Mouse (Mus musculus) ES-E14 (cell line): Measurements from ENCODE around the gene Rad54l. TPM values are rescaled to one million over a fixed set of nuclear protein-coding genes. Genes with fewer than 3 reads are reported as not detected.

Experiments used
- DNase-seq: peaks from one replicate; pipeline ENCODE4 v3.0.0-alpha.2; 2013; ENCODE audit warnings: low read depth, low spot score
- H3K27ac ChIP-seq: 2 replicates; pipeline ENCODE4 v1.5.1; 2012; ENCODE audit warnings: low read depth, mild to moderate bottlenecking, low read length, moderate library complexity, mixed read lengths; ENCODE audit not compliant: poor library complexity, insufficient read depth, severe bottlenecking
- H3K36me3 ChIP-seq: 2 replicates; pipeline ENCODE4 v1.6.1; 2012; ENCODE audit warnings: mild to moderate bottlenecking, low read length, moderate library complexity, mixed read lengths; ENCODE audit not compliant: control insufficient read depth, poor library complexity, insufficient read depth, severe bottlenecking
- H3K4me1 ChIP-seq, 2 experiments: fragments of 150-350 bp in 1 of 2; sonication (generic) in 1 of 2; 2 replicates each; pipeline ENCODE4 v1.6.1; 2012; ENCODE audit warnings: low read length in 2 of 2, mild to moderate bottlenecking in 1 of 2, mixed read lengths in 1 of 2; ENCODE audit not compliant: control insufficient read depth in 2 of 2, insufficient read depth in 2 of 2, poor library complexity in 1 of 2
- H3K4me3 ChIP-seq, 2 experiments: fragments of 150-350 bp in 1 of 2; sonication (generic) in 1 of 2; 2 replicates each; pipeline ENCODE4 v1.5.1; 2012; ENCODE audit warnings: low read length in 2 of 2, low read depth in 1 of 2, mild to moderate bottlenecking in 1 of 2, mixed read lengths in 1 of 2; ENCODE audit not compliant: insufficient read depth in 1 of 2, poor library complexity in 1 of 2, severe bottlenecking in 1 of 2
- H3K9ac ChIP-seq: 2 replicates; pipeline ENCODE4 v1.6.1; 2012; ENCODE audit warnings: low read depth, mild to moderate bottlenecking, low read length, mixed read lengths; ENCODE audit not compliant: poor library complexity, insufficient read depth, severe bottlenecking
- H3K9me3 ChIP-seq: fragments of 150-350 bp; sonication (generic); 2 replicates; pipeline ENCODE4 v1.6.1; 2012; ENCODE audit warnings: low read depth, mild to moderate bottlenecking, low read length; ENCODE audit not compliant: control insufficient read depth, insufficient read depth
- CHD2 ChIP-seq: IDR thresholded peaks from 2 replicates; pipeline ENCODE4 v1.6.1; 2014; ENCODE audit warnings: mild to moderate bottlenecking, low read depth, low read length, inconsistent platforms
- HCFC1 ChIP-seq: IDR thresholded peaks from 2 replicates; pipeline ENCODE4 v1.6.1; 2012; ENCODE audit warnings: low read length, inconsistent platforms, borderline replicate concordance; ENCODE audit not compliant: insufficient read depth
- MAFK ChIP-seq: IDR thresholded peaks from 2 replicates; pipeline ENCODE4 v1.6.1; 2014; ENCODE audit warnings: mild to moderate bottlenecking, low read depth, low read length, inconsistent platforms; ENCODE audit not compliant: insufficient read depth
- ZC3H11A ChIP-seq: IDR thresholded peaks from 2 replicates; pipeline ENCODE4 v1.6.1; 2012; ENCODE audit warnings: low read depth, mild to moderate bottlenecking, inconsistent platforms, low read length, borderline replicate concordance
- ZNF384 ChIP-seq: IDR thresholded peaks from 2 replicates; pipeline ENCODE4 v1.6.1; 2012; ENCODE audit warnings: low read depth, low read length, inconsistent platforms
- in situ Hi-C, 2 experiments: fragments of 600-800 bp; cut with MboI; formaldehyde crosslinking; loops; one replicate each; pipeline ENCODE4 v1.15.1; 2025; ENCODE audit warnings: low sequenced_read_pairs in 2 of 2, inconsistent platforms in 1 of 2; ENCODE audit not compliant: unreplicated experiment in 2 of 2
- total RNA-seq: library from RNA; depleted of rRNA; stranded (reverse); fragments of 300-350 nt; gene quantifications from 2 replicates; pipeline ENCODE4 v1.2.3, GENCODE M21; 2012

Rad54l gene
- total RNA-seq, 1 experiment = 36.2 TPM

- TF ChIP-seq ZC3H11A = no peak
- peak overlapping the region; percentile 84 to 95; a peak in 2 of 4 replicates for H3K4me3 ChIP-seq
- H3K36me3 ChIP-seq = peaks cover 3% of the 10 kb centered on the region; the same call in 1 of the 2 replicates
- peaks cover 0 to 10% of the 10 kb centered on the region in 2 experiments; a peak in 3 of 4 replicates for H3K4me1 ChIP-seq
- in situ Hi-C loops = no loop called here
- H3K9me3 ChIP-seq = no peaks in the 10 kb centered on the region
- H3K27ac ChIP-seq = no peak overlapping the region
- H3K9ac ChIP-seq = no peak overlapping the region
- DNase-seq = no peak
Measured at GRCm38 (mm10) chr4:116077240-116078095, 46.0 kb downstream of the Rad54l start.

- no peak for DNase-seq
Measured at GRCm38 (mm10) chr4:116076369-116077231, 46.9 kb downstream of the Rad54l start.

GRCm38 (mm10) chr4:116075631-116076368, 47.7 kb downstream of the Rad54l start:
- Histone ChIP-seq H3K27ac (peak overlapping the region; percentile 88), H3K9ac (peak overlapping the region; percentile 95), H3K4me3 (peak overlapping the region; percentile 84 to 95), H3K9me3 (no peaks in the 10 kb centered on the region), H3K4me1 (peaks cover 0 to 10% of the 10 kb centered on the region in 2 experiments; a peak in 3 of 4 replicates), H3K36me3 (no peaks in the 10 kb centered on the region; the same call in 1 of the 2 replicates)
- in situ Hi-C loops = no loop called here
- TF ChIP-seq ZC3H11A (no peak), ZNF384 (no peak), HCFC1 (no peak), CHD2 (no peak), MAFK (no peak)
- no peak for DNase-seq

More at GRCm38 (mm10) chr4:116076369-116077231, 46.9 kb downstream of the Rad54l start:
- Histone ChIP-seq H3K4me1 (peaks cover 0 to 10% of the 10 kb centered on the region in 2 experiments; a peak in 3 of 4 replicates), H3K36me3 (peaks cover 3% of the 10 kb centered on the region; the same call in 1 of the 2 replicates), H3K27ac (no peak overlapping the region), H3K9me3 (no peaks in the 10 kb centered on the region), H3K9ac (peak overlapping the region; percentile 95), H3K4me3 (peak overlapping the region; percentile 84 to 95)
- TF ChIP-seq HCFC1 = no peak
- TF ChIP-seq MAFK = no peak
- no peak for TF ChIP-seq ZC3H11A
- no peak for TF ChIP-seq ZNF384
- TF ChIP-seq CHD2 = no peak
- in situ Hi-C loops = no loop called here

GRCm38 (mm10) chr4:116074861-116075620, 48.4 kb downstream of the Rad54l start, which contains the start of the genes Uqcrh and Lrrc41:
Gene Uqcrh, minus strand, starts transcription at chr4:116075071.
Gene Lrrc41, plus strand, starts transcription at chr4:116075269.
- TF ChIP-seq HCFC1 (peak; percentile 96), MAFK (no peak)
- Histone ChIP-seq H3K4me1 (peaks cover 0 to 10% of the 10 kb centered on the region in 2 experiments; a peak in 3 of 4 replicates), H3K36me3 (no peaks in the 10 kb centered on the region), H3K9me3 (no peaks in the 10 kb centered on the region), H3K9ac (peak within 1 kb of the TSS; percentile 95), H3K27ac (peak within 1 kb of the TSS; percentile 88), H3K4me3 (peak within 1 kb of the TSS; percentile 84 to 95)
- peak; percentile 94 for DNase-seq
- in situ Hi-C loops = no loop called here
